Mouse (Mus musculus) kidney, postnatal 0 days (tissue): Measurements from ENCODE around the gene March9. TPM values are rescaled to one million over a fixed set of nuclear protein-coding genes. Genes with fewer than 3 reads are reported as not detected.

Experiments used
- ATAC-seq: fragments of 200-750 bp; cut with Nextera tagmentation; replicated peaks from 2 replicates; pipeline ENCODE4 v1.8.0; 2017; ENCODE audit warnings: low read depth, moderate number of reproducible peaks, moderate TSS enrichment, moderate library complexity; ENCODE audit not compliant: low FRiP score
- DNase-seq: peaks from one replicate; pipeline ENCODE4 v3.0.0-alpha.2; 2016; ENCODE audit warnings: low spot score
- H3K27ac ChIP-seq: fragments of 300-500 bp; sonication (generic); 2 replicates; pipeline ENCODE4 v1.5.1; 2014; ENCODE audit warnings: mild to moderate bottlenecking
- H3K27me3 ChIP-seq: fragments of 300-500 bp; sonication (generic); 2 replicates; pipeline ENCODE4 v1.6.1; 2014; ENCODE audit warnings: low read length, mixed read lengths; ENCODE audit not compliant: insufficient read depth
- H3K36me3 ChIP-seq: fragments of 300-500 bp; sonication (generic); 2 replicates; pipeline ENCODE4 v1.6.1; 2014; ENCODE audit warnings: low read length, mixed read lengths; ENCODE audit not compliant: insufficient read depth
- H3K4me1 ChIP-seq: fragments of 300-500 bp; sonication (generic); replicated peaks from 2 replicates; pipeline ENCODE4 v1.6.1; 2014; ENCODE audit warnings: antibody characterized with exemption, low read length, mixed read lengths; ENCODE audit not compliant: insufficient read depth
- H3K4me2 ChIP-seq: fragments of 300-500 bp; sonication (generic); 2 replicates; pipeline ENCODE4 v1.6.1; 2014; ENCODE audit warnings: mild to moderate bottlenecking, low read length, moderate library complexity, mixed read lengths
- H3K4me3 ChIP-seq: fragments of 300-500 bp; sonication (generic); replicated peaks from 2 replicates; pipeline ENCODE4 v1.5.1; 2014; ENCODE audit warnings: low read depth, low read length
- H3K9ac ChIP-seq: fragments of 300-500 bp; sonication (generic); 2 replicates; pipeline ENCODE4 v1.6.1; 2014; ENCODE audit warnings: low read depth, low read length
- H3K9me3 ChIP-seq: fragments of 300-500 bp; sonication (generic); replicated peaks from 2 replicates; pipeline ENCODE4 v1.6.1; 2016; ENCODE audit warnings: low read length, inconsistent platforms, mixed read lengths
- CTCF ChIP-seq: IDR thresholded peaks from 2 replicates; pipeline ENCODE4 v1.5.1; 2016; ENCODE audit warnings: antibody characterized with exemption, low read depth, mild to moderate bottlenecking, moderate library complexity
- WGBS: fragments of 180-500 bp; shearing (Covaris S2); extraction: QIAGEN DNeasy Blood & Tissue Kit; methylation state at CpG from one replicate; pipeline ENCODE4 v1.1.7; 2014; 5-methylcytosine and 5-hydroxymethylcytosine counted together
- polyA plus RNA-seq: library from polyadenylated mRNA; unstranded; fragments of >200 nt; fragmentation: Nextera tagmentation; extraction: Ambion mirVana; gene quantifications from 2 replicates; pipeline ENCODE4 v1.2.1, GENCODE M21; 2015

The March9 gene
- polyA plus RNA-seq, 1 experiment from 2014 or later, result 1.9 TPM

- ATAC-seq (peak; percentile 19; the same call in 1 of the 2 replicates), DNase-seq (peak; percentile 61)
- H3K27me3 ChIP-seq, result peaks cover 32% of the 10 kb centered on the region
- no peaks in the 10 kb centered on the region for H3K9me3 ChIP-seq
- no peak overlapping the region for H3K9ac ChIP-seq
- 0 out of 2 replicates have a peak, but pooled peaks cover 2% of the 10 kb centered on the region for H3K36me3 ChIP-seq
- 8% methylated on average over 57 of the region's 57 CpGs for WGBS
- H3K4me1 ChIP-seq, result peaks cover 16% of the 10 kb centered on the region
- no peak overlapping the region for H3K27ac ChIP-seq
- H3K4me2 ChIP-seq, result peak overlapping the region; percentile 42
- no peak for TF ChIP-seq CTCF
- H3K4me3 ChIP-seq, result peak overlapping the region; percentile 13; the same call in 1 of the 2 replicates
These were observed 30.8 kb upstream of the March9 start for GRCm38 (mm10) chr10:127090560-127091411.

GRCm38 (mm10) chr10:127085633-127086032, 25.6 kb upstream of the March9 start:
- peaks cover 13% of the 10 kb centered on the region for H3K4me1 ChIP-seq
- H3K27ac ChIP-seq, result no peak overlapping the region
- DNase-seq, result no peak
- H3K4me2 ChIP-seq, result no peak overlapping the region
- no peak overlapping the region for H3K4me3 ChIP-seq
- WGBS, result 68% methylated on average over 6 of the region's 6 CpGs
- ATAC-seq, result no peak
- H3K9me3 ChIP-seq, result no peaks in the 10 kb centered on the region
- peaks cover 31% of the 10 kb centered on the region for H3K27me3 ChIP-seq
- TF ChIP-seq CTCF, result peak; percentile 31
- no peak overlapping the region for H3K9ac ChIP-seq
- no peaks in the 10 kb centered on the region for H3K36me3 ChIP-seq

- TF ChIP-seq CTCF, result no peak
- no peaks in the 10 kb centered on the region for H3K36me3 ChIP-seq
- no peak overlapping the region for H3K4me3 ChIP-seq
- H3K4me2 ChIP-seq, result no peak overlapping the region
- peaks cover 11% of the 10 kb centered on the region for H3K4me1 ChIP-seq
- ATAC-seq (no peak), DNase-seq (no peak)
- no peak overlapping the region for H3K27ac ChIP-seq
- WGBS, result 81% methylated on average over 9 of the region's 9 CpGs
- H3K9me3 ChIP-seq, result no peaks in the 10 kb centered on the region
- H3K27me3 ChIP-seq, result peaks cover 31% of the 10 kb centered on the region
- H3K9ac ChIP-seq, result no peak overlapping the region
These were observed 25.1 kb upstream of the March9 start for GRCm38 (mm10) chr10:127085052-127085451.

- TF ChIP-seq CTCF, result no peak
- no peak overlapping the region for H3K4me3 ChIP-seq
- no peak for DNase-seq
- peaks cover 23% of the 10 kb centered on the region for H3K4me1 ChIP-seq
- ATAC-seq, result no peak
- H3K27ac ChIP-seq, result no peak overlapping the region
- H3K9me3 ChIP-seq, result no peaks in the 10 kb centered on the region
- no peaks in the 10 kb centered on the region for H3K36me3 ChIP-seq
- no peak overlapping the region for H3K9ac ChIP-seq
- no peak overlapping the region for H3K4me2 ChIP-seq
- peaks cover 36% of the 10 kb centered on the region for H3K27me3 ChIP-seq
- WGBS, result 40% methylated on average over 5 of the region's 5 CpGs
These were observed 23.9 kb upstream of the March9 start for GRCm38 (mm10) chr10:127083915-127084306.

- Histone ChIP-seq H3K9ac (no peak overlapping the region), H3K36me3 (no peaks in the 10 kb centered on the region), H3K27ac (no peak overlapping the region), H3K4me3 (no peak overlapping the region), H3K9me3 (no peaks in the 10 kb centered on the region), H3K4me2 (no peak overlapping the region), H3K4me1 (peaks cover 24% of the 10 kb centered on the region), H3K27me3 (peaks cover 40% of the 10 kb centered on the region)
- 29% methylated on average over 8 of the region's 8 CpGs for WGBS
- DNase-seq (no peak), ATAC-seq (no peak)
- no peak for TF ChIP-seq CTCF
These were observed 23.4 kb upstream of the March9 start for GRCm38 (mm10) chr10:127083292-127083914.

GRCm38 (mm10) chr10:127081996-127082620, 22.1 kb upstream of the March9 start:
- H3K4me3 ChIP-seq, result no peak overlapping the region
- no peak overlapping the region for H3K9ac ChIP-seq
- peaks cover 50% of the 10 kb centered on the region for H3K27me3 ChIP-seq
- no peak for TF ChIP-seq CTCF
- ATAC-seq, result no peak
- no peak overlapping the region for H3K27ac ChIP-seq
- 25% methylated on average over 8 of the region's 8 CpGs for WGBS
- H3K4me1 ChIP-seq, result peaks cover 27% of the 10 kb centered on the region
- H3K4me2 ChIP-seq, result peak overlapping the region; percentile 61; the same call in 1 of the 2 replicates
- no peaks in the 10 kb centered on the region for H3K36me3 ChIP-seq
- no peaks in the 10 kb centered on the region for H3K9me3 ChIP-seq
- no peak for DNase-seq
